Mouse (Mus musculus): ENCODE results near the gene Pold3.
"Not testable (repeated sequence)": the region's sequence is repeated elsewhere in the genome, so short reads cannot be mapped to it uniquely, and the experiment has no call there.

Pold3 gene

DNA sequence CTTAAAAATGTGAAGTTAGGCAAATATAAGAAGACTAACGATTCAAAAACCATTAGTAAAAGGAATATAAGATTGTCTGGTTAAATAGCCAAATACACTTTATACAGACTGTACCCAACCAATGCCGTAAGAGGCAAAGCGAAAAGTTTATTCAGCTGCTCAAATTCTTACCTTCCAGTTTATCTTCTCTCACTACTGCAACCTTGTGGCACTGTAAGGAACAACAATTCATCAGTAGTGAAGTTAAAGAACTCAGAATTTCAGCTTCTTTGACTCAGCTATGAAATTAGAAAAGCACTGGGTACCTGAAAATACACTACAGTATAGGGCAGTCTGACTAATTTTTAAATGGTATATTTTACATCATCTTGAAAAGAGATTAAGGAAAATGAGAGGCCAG lies 13.0 kb downstream of the Pold3 start:
- DNase-seq: peak in 1 of 2 experiments; percentile 23

DNA sequence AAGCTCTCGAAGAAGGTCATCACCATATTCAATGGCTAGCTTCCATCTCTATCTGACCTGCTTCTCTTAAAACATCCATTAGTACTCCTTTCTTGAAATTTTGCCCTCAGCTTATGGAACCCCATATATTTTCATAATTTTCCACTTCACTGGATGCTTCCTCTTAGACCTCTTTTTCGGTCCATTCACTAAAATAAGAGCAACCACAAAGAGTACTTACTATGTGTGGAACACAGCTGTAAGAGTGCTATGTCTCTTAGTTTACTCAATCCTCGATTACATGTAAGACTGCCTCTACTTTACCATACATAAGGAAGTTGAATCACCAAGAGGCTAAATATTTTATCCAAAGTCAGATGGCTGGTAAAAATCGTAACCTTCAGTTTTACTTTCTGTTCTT lies 16.7 kb downstream of the Pold3 start:
- no peak for DNase-seq

DNA sequence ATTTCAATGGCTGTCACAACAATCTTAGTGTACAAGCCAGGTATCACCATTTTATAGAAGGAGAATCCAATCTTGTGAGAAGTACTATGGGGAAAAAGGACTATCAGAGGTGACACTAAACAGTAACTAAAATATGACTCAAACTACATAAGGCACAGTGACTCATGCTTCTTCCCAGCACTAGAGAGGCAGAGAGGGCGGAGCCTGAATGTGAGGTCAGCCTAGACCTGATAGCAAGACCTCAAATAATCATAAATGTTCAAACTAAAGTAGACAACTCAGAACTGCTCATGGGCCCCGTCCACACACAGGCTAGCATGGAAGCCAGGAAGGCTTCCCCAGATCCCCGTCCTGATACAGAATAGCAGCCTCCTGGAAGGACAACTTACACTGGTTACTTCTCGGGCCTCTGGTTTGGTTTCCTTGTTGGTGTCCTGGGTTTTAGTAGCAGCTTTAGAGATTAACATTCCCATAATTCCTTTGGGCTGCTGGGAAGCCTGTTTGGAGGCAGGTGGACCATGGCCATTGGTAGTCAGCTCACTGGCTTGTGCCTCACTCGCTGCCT lies 21.3 kb downstream of the Pold3 start:
- no peak for DNase-seq

DNA sequence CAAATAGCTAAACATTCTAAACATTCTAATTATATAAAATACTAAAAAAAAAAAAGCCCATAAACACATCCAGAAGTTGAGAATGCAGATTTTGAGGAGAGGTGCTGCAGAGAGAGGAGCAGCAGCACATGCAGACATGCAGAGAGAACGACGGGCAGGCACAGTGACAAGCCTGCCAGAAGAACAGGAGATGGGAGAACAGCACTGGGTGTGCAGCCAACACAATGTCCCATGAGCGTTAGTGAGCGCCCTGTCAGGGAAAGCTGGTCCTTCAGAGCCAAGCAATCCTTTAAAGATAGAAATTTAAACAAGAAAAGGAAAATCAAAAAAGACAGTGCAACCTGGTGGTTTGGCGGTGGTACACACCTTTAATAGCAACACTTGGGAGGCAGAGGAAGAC lies 34.5 kb downstream of the Pold3 start:
- DNase-seq: no peak

DNA sequence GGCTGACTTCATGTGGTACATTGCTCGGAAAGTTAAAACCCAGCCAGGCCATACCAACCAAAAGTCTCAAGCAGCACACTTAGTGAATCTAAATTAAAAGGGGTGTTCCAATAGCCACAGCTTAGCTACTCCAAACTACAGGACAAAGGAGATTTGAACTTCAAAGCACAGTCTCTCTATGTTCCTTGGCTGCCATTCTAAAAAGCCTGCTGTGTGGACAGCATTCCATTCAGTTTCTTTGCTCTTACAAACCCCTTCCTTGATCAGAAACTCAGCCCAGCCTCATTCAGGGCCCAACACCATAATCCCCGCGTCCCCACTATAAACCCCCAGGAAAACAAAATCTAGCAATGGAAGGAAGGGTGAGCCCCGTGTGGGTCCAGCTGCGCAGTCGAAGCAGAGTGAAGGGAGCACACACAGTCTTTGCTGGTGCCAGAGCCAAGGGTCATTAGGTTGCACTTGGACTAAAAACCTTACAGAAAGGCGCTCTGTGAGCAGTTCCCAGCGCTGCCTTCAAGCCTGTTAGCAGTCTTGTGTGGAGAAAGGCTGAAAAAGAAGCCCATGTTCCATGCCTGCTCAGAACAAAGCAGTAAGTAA lies 35.1 kb downstream of the Pold3 start:
- no peak for DNase-seq

DNA sequence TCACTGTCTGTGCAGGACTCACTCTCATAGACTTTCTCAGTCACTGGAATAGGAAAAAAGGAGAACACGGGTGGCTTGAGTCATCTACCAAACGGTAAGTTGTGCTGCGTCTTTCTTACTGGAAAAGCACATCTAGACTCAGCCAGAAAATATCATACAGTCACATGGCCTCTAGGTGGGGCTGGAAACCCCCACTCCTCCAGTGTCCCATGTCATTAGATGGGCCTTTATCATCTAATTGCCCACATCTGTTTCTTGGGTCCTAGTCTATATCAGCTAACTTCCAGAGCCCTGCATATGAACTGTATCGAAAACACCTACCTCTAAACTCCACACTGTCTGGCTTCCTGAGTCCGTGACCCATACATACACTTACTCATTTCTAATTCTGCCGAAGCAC lies 37.6 kb downstream of the Pold3 start:
- no peak for DNase-seq

DNA sequence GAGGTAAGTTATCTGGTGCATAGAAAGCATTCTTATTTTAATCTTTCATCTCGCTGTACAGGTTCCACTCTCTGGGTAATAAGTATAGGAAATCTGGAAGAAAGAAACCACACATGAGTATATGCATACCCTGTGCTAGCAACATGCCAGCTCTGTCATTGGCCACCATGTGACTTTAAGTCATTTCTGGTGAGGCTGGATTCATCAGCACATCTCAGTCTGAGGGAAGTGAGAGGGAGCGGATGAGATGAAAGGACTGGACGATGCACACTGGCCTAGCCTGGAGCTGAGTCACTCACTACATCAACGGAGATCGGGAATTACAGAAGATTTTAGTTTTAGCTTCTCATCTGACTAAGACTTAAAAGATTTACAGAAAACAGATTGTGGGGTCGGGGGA lies 38.5 kb downstream of the Pold3 start:
- DNase-seq: no peak

DNA sequence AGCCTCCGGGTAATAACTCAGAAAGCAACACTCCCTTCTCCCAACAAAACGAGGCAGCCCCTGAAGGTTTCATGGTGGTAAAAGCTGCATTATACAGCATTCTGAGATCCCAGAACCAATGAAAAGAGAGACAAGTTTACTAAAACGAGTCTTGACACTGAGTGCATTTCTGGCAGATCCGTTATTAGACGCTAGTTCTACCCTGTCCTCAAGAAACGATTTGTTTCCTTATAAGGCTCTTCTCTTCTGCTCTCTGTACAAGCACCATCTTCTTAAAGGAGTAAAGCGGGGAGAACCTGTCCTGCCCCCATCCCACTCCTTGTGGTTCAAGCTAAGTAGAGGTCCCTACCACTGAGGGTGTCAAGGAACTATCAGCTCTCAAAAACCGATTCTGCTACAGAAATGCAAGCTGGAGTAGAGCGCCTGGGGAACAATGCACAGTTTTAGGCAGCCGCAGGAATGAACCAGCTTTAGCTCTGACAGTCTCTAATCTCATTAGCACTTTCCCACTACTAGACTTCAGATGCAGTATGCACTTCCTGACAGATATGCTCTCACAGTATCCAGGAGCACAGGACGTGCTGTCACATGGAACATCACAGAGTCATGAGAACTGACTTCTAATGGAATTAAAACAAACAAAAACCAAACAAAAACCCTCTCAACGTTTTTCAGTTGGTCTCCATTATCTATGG lies 41.1 kb downstream of the Pold3 start:
- no peak for DNase-seq

DNA sequence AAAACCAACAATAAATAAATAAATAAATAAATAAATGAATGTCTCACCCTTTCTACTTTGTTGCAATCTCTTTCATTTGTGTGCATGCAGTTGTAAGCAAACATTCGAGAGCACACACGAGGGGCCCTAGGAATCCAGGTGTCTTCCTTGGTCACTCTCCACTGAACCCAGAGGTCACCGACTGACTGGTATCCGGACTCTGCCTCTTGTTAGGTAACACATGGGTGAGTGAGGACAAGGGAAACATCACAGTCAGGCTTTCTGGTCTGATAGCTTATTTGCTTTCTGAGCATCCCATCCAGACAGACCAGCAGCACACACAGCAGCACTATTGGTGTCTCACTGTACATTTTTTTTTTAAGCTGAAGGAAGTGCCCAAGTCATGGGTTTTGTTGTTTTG lies 44.3 kb downstream of the Pold3 start:
- no peak for DNase-seq

DNA sequence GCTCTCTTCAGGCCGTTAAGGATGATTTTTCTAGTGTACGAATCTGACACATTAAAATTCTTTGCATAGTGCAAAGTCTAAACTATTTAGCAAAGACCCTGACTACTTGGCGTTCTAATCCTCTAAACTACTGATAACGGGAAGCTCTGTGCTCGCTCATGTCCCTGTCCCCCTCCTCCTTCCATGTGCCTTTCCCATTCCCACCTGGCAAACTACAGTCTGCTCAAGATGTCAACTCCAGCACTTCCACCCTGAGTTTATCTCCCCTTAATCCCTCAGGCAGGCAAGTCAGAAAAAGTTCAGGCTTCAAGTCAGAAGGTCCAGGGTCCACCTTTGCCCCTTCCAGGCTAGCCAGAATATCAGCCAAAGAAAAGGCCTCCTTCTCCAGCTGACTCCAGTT lies 45.1 kb downstream of the Pold3 start:
- DNase-seq: no peak

DNA sequence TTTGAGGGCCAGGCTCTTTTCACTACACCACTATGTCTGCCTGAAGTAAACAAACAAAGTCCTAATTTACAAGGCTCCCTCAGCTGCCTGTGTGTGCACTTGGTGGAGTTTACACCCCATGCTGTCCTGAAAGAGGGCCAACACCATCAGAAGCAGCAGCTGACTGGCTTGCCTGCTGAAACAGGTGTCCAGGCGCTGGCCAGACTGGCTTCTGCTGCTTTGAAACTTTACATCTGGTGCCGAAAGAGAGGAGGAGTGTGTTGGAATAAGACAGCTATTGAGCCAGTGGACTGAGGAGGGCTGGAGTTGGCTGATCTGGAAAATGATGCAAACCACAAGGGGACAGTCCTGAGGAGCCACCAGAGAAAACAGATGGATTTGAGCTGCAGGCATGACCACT lies 47.4 kb downstream of the Pold3 start:
- DNase-seq: no peak

DNA sequence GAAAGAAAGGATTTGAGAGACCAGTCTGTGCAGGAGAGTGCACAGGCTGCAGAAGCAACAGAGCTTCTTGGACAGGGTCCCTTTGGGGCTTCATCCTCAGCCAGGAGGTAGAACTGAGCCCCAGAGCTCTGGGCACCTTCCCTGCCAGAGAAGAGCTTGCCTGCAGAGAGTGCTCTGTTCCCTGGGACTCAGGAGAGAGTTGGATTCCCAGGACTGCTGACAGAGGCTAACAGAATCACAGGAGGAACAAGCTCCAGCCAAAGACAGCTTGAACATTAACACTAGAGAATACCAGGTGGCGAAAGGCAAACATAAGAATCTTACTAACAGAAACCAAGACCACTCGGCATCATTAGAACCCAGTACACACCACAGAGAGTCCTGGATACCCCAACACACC lies 68.4 kb downstream of the Pold3 start:
- DNase-seq: not testable (repeated sequence)

DNA sequence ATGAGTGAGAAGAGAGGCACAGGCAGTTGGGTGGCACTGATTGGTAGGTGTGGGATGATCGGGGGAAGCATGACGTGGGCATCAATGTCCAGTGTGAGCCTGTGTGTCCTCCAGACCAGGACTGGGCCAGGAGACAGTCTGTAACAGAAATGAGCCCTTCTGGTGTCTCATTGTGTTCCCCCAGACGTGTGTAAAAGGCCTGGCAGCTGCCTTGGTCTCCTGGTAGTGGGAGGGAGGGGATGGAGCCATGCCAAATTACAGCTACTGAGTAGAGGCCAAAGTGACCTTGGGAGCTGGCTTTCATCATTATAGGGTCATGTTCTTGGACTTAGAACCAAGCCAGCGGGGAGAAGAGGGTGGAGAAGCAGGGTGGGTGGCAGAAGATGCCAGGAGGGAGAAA lies 69.5 kb downstream of the Pold3 start:
- no peak for DNase-seq

DNA sequence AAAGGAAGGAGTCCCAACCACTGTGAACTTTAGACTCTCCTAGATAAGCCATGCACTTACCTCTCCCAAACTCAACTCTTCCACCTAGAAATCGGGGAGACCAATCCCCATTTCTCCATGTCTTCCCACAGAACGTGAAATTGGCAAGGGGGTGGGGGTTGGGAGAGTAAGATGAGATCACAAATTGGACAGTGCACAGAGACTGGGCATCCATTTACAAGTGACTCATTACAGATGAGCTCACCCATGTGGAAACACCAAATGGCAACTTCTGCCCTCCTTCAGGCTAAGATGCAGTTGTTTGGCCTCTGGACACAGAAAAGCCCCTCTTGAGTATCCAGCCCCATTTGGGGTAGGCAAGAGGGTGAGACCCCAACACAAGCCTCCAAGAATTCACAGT lies 74.9 kb downstream of the Pold3 start:
- peak; percentile 26 to 40 for DNase-seq

DNA sequence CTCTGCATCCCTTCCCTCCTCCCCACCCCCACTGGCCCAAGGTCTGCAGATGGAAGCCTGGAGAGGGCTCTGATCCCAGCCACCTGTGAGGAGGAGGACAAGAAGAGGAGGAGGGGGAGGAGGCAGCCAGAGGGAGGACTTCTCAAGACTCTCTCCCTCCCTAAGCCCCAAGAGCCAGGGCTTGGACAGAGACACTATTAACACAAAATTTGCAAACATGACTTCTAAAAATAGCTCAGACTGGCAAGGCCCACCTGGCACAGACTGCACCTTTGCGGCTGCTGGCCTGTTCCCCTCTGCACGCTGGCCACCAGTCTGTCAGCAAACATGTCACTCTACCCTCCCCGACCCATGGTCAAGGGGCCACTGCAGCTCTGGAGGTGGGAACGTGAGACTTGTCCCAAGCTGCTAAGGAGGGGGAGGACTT lies 77.7 kb downstream of the Pold3 start:
- peak; percentile 33 to 37 for DNase-seq

DNA sequence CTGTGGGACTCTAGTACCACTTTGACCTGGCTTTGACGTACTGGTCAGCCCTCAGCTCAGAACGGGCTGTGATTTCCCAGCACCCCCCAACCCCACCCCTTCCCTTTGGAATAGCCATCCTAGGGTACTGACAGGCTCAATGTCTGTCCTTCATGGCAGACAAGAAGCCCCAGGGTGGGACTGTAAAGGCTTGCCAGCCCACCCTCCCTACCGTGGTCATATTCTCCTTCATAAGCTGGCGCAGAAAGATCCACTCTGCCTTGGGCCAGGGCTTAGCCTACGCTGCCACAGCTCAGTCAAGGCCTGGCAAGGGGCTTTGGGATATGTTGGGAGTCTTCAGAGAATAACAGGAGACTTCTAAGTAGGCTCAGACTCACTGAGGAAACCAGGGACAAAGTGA lies 78.3 kb downstream of the Pold3 start:
- DNase-seq: no peak

DNA sequence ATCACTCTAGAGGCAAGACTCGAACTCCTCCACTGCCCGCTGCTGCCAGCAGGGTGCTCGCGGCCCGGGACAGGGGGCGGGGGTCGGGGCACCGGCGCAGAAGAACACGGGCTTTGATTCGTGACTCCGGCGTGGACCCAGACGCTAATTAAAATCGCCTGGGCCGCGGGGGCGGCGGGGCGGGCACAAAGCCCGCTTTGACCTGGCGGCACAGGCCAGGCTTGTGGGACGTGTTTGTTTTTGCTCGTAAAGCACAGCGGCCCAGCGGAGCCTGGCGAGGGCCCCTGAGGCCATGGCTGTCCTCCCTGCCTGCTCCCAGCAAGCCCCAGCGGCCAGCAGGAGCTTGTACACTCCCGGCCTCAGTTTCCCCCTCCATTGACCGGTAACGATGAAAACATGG lies 79.2 kb downstream of the Pold3 start:
- no peak for DNase-seq

DNA sequence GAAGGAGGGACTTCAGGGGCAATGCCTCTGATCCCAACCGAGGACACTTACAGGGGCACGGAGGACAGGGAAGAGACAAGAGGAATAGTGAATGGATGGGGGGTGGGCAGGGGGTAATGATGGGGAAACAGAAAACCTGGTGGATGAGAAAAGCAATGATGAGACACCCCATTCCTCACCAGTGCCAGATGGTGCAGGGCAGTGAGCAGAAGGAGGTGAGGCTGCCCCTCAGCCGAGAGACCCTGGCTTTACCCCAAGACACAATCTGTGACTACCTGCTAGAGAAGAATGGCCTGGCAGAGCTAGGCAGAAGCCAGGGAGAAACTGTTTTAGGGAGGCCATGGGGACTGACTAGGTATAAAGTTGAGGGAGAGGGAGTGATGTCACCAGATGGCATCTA lies 84.9 kb downstream of the Pold3 start:
- peak in 1 of 2 experiments; percentile 19 for DNase-seq

DNA sequence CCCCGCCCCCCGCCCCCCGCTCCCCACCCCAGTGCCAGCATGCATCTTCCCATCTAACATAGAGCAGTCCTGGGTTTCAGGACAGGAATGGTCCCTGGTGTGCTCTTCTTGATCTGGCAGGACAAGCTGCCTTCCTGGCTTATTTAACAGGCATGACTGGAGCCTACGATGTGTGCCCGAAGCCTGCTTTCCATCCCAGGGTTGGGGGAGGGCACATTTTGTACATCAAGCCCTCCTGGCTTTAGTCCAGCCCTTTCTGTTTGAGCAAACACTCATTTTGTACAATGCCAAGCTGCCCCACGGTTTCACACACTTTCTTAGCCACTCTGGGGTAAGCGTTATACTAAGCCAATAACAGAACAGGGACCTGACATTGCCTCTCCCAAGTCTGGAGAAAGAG lies 85.3 kb downstream of the Pold3 start:
- no peak for DNase-seq

DNA sequence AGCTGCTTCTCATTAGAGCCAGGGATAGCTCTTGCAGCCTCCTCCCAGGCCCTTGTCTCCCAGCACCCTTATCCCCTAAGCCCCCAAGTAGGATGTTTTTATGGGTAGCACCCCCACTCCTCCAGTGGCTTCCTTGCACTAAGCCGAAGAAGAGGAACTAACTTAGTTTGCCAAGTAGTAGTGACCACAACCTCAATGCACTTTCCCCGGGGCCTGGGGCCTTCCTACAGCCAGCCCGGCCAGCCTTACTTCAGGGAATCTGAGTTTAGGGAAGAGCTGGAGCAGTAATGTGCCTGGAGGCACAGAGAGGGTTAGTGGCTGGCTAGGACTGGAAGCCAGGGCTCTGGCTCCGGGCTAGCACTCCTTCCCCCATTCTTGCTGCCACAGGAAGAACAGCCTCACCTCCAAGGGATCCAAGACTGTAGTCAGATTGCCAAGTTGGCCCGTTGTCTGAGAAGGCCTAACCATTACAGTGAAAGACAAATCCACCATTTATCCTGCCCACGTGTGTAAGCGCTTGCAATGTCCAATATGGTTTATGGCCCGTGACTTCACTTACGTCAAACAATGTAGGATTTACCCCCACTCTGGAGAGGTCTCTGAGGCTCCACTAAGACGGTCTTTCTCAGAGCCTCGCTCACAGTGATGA lies 86.4 kb downstream of the Pold3 start:
- no peak for DNase-seq

DNA sequence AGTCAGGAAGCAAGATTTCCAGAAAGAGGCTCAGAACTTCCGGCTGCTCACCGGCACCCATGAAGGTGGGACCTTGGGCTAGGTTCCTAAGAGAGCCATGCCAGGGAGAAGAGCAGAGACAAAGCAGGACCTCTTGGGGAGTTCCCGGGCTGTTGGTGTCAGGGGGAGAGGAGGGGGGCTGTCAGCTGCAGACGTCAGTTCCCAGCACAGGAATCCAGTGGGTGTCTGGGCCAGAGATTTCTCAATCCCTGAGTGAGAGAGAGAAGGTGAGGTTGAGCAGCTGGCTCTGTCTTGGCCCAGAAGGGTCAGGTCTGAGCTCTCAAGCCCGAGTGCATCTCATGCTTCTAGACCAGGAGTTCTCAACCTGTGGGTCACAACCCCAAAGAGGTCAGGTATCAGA lies 87.7 kb downstream of the Pold3 start:
- DNase-seq: no peak

All from cerebellum, postnatal 36 days (tissue).